Mouse (Mus musculus) thymus, postnatal 36 days (tissue): ENCODE measurements around the gene Slc44a1.

Experiments used
- DNase-seq, 2 experiments: peaks; one replicate each; pipeline ENCODE4 v3.0.0; 2022; ENCODE audit warnings: mixed read lengths in 2 of 2

Slc44a1 gene

DNA sequence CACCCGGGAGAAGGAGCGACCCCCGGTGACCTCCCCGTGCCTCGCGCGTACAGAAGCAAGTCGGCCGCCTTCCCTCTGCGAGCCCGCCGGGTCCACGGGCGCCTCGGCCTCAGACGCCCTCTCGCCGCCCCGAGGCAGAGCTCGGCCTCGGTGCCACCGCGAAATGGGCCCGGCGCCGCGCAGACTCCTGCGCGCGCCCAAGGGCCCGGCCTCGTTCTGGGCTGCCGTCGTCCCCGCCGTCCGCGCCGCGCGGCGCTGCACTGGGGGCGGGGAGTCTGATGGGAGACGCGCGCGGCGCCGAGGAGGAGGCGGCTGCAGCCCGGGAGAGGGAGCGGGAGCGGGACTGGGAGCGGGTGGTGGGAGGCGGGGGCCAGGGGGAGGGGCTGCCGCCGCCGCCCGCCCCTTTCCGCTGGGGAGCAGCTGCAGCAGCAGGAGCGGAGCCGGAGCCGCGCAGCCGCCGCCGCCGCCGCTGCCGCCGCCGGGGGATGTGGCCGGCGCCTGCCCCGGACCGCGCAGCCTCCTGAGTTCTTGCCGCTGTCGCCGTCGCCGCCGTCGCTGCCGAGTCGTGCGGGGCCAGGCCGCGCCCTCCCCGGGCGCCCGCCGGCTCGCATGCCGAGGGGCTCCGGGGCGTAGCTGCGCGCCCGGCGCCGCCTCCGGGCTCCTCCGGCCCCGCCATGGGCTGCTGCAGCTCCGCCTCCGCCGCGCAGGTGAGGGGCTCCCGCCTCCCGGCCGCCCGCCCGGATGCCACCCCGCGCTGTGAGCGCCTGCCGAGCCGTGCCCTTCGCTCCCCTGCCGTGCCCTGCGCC lies at the start of gene Slc44a1:
Gene Slc44a1, plus strand, starts transcription at position 404 of the 806 bp plus-strand sequence.
- DNase-seq, result peak; percentile 79 to 84

DNA sequence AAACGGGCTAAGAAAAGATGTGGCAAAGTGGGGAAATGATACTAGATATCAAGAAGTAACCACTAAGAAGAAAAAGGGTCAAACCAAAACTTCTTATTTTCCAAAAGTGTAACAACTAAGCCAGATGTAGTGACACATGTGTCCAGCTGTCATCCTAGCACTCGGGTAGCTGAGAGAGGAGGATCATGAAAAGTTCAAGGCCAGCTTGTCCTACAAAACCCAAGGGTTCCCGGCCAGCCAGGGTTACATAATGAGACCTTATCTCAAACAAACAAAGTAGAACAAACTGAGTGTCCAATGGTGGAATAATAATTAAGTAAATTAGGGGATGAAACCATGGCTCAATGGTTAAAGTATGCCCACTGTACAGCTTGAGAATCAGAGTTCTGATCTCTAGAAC lies 45.2 kb upstream of the Slc44a1 start:
- no peak for DNase-seq

DNA sequence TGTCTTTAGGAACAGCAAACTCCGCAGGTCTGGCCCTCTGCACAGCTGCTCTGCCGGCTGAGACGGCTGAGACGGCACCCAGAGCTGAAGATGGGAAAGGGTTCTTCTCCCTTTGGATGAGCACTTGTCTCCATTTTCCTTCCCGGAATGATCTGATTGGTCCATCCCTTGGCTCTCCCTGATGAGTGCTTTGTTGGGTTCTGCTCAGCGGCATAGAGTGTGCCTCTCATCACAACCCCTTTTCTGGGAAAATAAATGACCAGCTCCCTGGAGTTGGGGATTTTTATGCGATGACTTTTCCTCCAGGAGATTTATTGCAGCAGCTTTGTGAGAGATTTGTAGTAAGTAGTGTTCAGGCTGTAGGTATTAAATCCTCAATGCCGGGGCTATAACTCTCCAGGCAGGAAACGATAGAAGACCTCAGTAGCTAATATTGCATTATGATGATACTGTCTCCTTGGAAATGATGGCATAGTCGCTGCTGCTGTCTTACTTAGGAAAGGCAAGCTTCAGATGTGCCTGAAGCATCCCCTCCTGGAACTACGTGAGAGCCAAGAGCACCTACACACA lies 43.5 kb upstream of the Slc44a1 start:
- no peak for DNase-seq

DNA sequence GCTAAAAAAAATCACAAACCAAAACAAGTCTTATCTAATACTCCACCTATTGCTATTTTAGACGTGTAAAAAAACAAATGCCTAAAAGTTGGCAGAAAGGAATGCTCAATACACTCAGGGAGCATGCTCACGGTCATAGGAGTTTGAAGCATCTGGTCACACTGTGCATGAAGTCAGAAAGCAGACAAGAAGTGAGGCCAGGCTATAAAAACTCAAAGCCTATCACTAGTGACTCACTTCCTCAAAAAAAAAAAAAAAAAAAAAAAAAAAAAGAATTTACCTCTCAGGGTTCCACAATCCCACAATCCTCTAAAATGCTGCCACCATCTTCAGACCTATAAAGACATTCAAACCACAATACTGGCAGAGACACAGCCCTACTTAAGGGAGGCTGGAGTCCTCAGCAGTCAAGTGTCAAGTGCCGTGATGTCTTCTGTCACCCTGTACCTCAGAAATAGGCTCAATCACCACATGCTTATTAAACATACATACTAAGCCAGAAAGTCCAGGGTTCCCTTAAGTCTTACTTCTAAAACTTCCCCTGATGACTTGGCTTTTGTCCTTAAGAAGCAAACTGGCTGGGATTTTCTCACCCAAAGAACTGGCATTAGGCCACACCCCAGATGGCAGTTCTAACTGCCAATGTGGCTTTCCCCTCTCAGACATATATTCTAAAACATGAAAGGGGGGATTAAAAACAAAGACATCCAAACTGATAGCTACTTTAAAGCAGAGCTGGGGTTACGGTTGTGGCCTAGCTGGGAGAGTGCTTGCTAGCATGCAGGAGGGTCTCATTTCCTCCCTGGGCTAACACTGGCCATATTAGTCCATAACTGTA lies 42.7 kb upstream of the Slc44a1 start:
- no peak for DNase-seq

DNA sequence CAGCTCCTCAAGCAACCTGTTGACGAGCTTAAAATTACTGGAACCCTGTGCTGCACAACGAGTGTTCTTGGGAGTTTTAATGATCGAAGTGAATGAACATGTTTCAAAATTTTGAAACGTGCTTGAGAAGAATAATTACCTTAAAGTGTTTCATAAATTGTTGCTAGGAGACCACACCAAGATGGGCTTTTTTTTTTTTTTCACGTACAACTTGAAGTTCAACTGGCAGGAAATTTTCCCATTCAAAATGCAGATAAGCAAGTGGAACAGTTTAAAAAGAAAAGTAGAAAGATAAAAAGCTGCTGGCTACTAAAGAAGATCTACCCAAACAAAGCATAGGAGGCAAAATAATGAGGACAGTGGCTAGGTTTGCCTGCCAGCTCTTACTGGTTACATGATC lies 41.7 kb upstream of the Slc44a1 start:
- DNase-seq, result no peak

DNA sequence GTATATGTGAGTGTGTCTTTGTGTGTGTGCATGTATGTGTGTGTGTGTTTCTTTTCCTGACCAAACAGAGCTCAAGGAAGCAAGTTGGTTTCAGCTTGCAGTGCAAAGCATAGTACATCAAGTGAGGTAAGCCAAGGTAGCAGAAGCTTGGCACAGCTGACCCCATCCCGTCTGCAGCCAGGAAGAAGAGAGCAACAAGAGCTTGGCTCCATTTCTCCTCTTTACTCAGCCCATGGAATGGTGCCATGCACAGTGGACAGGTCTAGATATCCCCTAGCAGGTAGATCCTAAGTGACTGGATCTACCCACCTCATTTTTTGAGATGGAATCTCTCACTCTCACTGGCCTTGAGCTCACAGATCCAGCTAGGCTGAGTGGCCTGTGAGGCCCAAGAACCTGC lies 40.8 kb upstream of the Slc44a1 start:
- DNase-seq, result no peak

DNA sequence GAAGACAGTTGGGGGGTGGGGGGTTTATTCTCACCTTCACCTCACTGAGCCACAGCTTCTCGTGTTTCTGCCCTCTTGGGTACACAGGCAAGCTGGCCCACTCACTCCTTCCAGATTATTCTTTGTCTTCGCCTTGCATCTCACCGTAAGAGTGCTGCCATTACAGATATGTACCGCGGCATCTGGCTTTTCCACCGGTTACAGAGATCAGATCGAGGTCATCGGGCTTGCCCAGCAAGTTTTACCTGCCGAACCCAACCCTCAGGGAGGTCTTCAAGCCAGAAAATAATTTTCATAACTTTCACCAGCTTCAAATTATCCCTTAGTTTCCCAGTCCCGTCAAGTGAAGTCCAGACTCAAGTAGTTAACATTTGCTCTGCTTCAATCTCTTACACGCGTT lies 36.8 kb upstream of the Slc44a1 start:
- no peak for DNase-seq

DNA sequence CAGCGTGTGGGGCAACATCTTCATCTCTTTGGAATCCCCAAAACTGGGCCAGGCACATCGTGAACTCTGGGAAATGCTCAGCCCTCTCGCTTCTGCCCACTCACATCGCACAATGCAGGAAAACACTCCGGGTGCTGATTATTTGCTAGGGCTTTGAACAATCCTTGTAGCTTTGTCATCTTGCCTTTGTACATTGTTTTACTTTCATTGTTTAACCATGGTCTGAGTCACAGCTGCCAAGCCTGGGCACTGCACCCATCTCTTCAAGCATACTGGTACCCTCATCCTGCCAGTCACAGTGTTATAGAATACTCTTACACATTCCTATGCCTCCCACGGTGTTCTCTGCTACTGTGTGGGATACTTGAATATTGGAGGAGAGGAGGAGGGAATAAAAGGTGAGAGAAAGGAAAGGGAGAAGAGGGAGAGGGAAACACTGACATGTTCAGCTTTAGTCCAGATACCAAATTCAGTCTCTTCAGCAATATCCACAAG lies 35.7 kb upstream of the Slc44a1 start:
- no peak for DNase-seq

DNA sequence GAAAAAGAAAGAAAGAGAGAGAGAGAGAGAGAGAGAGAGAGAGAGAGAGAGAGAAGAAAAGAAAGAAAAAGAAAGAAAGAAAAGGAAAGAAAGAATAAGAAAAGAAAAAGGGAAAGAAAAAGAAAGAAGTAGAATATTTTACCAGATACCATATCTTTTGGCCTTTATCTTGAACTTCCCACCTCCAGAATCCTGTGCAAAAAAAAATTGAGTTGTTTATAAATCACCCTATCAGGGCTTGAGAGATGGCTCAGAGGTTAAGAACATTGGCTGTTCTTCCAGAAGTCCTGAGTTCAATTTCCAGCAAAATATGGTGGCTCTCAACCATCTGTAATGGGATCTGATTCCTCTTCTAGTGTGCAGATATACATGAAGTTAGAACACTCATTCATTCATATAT lies 33.3 kb upstream of the Slc44a1 start:
- DNase-seq, result no peak

DNA sequence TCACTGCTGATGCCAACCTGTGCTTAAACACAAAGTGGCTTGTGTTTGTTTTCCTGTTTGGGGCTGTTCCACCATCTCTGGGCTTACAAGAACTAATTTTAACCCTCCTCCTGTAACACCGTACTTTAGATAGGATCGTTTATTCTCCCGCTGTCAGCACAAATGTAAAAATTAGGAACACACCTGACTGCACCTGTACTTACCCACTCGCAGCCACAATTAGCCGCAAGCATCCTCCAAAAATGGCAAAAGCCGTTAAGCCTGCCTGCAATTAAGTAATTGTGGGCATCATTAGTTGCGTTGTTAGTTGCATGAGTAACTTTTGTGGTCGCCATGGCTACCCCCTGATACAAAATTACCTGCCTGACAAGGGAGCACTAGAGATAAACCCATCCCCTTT lies 31.4 kb upstream of the Slc44a1 start:
- no peak for DNase-seq

DNA sequence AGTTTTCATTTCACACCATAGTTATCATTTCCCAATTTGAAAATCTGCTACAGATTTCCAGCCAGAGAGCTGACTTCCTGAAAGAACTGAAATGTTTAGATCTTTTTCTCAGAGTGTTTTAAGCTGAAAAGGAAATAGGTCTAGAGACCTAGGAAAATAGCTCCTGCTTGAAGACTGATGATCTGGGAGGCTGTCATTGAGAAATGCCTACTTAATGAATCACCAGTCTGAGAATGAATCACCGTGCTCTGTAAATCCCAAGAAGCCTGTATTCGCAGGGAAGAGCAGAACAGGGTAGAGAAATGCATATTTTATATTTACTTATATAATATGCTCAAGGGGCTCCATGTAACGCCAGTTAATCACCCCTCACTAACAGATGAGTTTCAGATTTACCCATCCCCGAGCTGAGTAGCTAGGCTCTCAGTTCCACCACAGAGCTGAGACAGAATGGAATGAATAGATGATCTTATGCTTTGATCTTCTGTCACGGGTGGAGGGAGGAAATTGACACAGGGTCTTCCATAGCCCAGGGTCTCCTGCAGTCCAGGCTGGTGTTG lies 30.6 kb upstream of the Slc44a1 start:
- no peak for DNase-seq

DNA sequence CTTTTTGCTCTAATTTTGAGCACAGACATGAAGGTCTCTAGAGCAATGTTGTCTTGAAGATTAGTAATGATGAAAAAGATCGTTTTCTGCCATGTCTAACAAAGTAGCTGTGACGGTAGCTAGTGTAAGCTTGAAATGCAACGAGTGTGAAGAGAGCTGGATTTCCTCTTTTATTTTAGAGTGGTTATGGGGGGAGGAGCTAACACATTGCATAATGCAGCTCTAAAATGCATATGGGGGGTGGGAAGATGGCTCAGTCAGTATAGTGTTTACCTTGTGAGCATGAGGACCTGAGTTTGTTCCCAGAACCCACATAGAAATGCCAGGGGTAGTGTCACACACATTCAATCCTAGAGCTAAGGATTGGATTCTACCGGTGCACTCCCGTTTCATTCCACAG lies 29.5 kb upstream of the Slc44a1 start:
- no peak for DNase-seq

DNA sequence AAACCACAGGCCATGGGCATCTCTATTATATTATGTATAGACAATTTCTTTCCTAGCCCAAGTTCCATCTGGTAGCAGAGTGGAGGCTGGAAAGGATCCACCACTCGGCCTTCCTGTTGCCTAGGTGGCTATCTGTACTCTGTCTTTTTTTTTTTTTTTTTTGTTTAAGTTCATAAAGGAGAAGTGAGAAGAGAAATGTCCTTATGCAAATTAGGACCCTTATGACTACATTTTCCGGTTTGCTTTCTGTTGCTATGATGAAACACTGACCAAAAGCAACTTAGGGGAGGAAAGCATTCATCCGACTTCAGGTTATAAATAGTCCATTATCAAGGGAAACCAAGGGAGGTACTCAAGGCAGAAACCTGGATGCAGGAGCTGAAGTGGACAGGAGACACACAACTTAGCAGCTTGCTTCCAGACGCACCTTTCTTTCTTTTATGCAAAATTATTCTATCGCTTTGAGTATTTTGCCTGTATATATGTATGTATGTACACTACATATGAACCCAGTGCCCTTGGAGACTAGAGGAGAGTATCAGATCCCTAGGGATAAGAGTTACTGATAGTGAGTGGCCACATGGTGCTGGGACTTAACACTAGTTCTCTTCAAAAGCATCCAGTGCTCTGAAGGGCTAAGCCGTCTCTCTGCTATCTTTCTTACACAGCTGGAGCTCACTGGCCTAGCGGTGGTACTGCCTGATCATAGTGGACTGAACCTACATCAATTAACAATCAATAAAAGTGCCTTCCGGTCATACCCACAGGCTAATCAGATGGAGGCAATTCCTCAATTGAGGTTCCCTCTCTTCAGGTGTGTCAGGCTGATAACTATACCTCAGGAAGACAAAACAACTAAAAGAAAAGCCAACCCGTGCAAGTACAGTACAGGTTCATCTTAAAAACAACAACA lies 28.0 kb upstream of the Slc44a1 start:
- no peak for DNase-seq

DNA sequence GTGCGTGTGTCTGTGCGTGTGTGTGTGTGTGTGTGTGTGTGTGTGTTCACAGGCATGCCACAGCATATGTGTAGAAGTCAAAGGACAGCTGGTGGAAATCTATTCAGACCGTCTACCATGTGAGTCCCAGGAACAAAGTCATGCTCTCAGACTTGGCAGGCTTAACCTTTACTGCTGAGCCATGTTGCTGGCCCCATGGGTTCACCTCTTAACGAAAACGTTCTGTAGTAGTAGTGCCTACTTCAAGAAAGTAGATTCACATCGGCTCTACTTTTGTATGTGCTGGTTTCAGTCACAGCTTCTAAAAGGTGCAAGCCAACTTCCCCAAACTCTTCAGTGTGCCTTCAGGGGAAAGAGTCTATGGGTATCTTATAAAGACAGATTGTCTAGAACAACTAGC lies 27.2 kb upstream of the Slc44a1 start:
- no peak for DNase-seq

DNA sequence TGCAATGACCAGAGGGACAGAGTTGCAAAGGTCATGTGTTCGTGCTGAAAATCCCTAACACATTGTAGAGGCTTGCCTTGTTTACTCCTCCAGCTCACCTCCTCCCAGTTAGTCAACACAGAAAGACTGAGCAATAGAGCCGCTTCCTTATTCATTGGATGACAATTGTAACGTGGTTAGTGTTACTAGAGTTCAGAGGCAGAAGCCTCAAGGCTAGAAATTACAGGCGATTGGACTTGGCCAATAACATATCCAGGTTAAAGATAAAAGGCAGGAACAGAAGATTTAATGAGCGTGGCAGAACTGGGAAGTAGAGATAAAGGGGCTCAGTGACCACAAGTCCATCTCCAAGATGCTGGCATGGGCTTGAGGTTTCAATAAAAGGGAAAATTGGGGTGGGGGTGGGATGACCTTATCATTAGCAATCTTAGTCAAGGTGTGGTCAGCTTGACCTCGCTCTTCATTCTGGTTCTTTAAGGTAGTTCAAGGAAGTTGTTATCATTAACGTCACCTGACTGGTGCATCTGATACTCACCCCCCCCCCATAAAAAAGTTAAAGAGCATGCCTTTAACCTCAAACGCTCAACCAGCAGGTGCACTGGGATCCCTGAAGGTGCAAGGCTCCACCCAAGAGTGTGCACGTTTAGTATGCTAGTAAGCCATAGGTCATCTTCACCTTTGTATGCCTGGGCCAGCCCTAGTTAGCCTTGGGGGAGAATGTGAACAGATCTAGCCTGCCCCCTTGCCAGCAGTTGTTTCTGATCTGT lies 26.0 kb upstream of the Slc44a1 start:
- no peak for DNase-seq

DNA sequence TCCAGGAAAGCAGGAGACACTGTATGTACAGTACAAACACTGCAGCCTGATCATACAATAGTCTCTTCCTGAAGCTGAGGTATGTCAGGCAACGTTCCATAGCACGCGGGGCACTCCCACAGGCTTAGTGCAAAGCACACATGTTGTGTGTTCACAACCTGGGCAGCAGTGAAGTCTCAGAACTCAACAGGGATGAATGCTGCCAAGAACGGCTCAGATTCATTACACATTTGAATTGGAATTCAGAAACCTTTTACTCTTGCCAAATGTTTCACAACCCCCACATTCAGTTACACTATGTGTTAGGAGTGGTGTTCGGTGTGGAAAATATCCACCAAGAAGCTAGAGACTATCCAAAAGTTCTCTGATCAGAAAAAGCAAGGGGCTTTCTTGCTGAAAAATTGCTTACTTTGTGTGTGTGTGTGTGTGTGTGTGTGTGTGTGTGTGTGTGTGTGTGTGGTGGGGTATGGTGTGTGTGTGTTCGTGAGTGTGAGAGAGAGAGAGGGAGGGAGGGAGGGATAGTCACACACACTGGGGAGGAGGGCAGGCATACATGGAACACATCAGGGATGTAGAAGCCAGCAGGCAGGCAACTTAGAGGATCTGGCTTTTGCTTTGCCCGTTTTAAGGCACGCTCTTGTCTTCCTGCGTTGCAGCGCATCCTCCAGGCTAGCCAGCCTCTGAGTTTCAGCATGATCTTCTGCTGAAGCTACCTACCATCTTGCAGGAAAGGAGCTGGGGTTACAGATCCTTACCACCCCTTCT lies 24.2 kb upstream of the Slc44a1 start:
- no peak for DNase-seq

DNA sequence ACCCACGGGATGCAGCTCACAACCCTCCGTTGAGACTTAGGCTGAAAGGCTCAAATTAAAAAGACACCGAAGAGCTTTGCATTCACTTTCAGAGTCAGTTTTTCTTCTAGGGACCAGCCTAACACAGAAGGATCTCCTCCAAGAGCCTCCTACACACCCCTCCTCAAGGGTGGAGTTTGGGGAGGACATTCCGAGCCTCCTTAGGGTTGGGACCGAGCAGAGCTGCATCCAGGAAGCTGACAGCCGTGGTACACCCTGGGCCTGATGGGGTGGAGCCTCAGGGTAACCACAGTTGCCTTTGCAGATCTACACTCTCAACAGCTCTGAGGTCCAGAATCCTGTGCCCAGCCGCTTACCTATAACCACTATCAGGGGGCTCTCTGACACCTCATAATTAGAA lies 23.3 kb upstream of the Slc44a1 start:
- DNase-seq, result no peak

DNA sequence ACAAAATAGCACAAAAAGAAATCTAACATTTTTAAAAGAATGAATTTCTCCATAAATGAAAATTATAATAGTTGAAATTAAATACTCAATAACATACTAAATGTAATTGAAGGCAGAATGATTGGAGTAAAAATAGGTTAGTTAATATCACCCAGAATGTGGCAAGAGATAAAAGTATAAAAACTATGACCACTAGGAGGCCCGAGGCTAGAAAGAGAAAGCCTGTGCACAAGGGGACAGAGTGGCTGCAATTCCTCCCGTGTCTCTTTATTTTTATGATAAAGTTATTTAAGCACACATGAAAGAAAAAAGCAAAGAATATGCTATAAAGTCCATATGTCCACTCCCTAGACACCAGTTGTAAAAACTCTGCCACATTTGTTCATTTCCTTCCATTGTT lies 17.4 kb upstream of the Slc44a1 start:
- no peak for DNase-seq

DNA sequence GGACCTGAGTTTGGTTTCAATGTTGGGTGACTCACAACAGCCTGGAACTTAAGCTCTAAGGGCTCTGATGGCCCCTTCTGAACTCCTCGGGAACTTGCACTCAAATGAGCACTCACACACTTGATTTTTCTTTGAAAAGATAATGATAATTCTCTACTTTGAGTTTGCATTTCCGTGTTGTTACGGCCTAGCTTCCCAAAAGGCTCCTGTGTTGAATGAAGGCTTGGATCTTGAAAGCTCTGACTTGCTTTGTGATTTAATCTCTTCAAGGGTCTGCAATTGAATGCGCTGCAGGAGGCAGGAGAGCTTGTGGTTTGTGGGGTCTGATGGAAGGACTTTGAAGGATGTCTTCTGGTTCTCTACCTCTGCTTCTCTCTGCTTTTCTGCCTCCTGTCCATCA lies 13.1 kb upstream of the Slc44a1 start:
- DNase-seq, result no peak

DNA sequence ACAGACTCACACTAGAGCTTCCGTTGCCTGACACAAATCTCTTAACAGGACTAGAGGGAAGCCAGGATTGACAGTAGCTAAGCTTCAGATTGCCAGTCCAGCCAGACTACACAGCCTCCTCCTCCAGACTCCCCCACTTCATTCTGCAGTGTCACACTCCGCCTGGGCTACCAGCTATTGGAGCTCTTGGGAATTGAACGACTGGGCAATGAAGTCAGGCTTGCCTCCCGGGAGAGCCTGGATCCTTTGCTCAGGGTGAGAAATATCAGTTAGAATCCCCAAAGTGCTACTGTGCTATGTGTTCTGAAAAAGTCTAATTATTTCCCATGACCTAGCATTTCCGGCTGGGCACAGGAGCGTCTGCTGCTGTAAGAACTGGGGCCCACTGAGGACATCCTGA lies 9.7 kb upstream of the Slc44a1 start:
- DNase-seq, result no peak
